Mouse (Mus musculus): Measurements from ENCODE around the gene Dkk2. TPM values are rescaled to one million over a fixed set of nuclear protein-coding genes. Genes with fewer than 3 reads are reported as not detected.
A peak's percentile ranks its signal among the peaks of the same experiment; 100 is the strongest.

Dkk2 gene
- polyA plus RNA-seq, 2 experiments: 63.1 to 69.3 TPM

DNA sequence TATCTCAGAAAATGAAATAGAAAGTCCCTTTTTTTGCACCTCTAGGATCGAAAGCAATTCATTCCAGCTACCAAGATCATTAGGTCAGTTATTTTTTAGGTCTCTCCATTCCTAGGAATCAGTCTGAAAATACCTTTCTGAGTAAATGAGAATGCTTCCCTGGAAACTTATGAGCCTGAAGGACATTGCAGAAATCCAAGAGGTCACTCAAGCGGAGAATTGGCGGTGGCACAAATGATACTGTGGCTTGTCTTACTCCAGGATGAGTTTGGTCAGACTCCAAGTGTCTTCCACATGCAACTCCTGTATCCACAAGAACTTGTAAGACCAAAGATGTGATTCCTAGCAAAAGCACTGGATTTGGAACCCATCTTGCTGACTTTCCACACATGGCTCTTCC lies 21.7 kb upstream of the Dkk2 start:
- Histone ChIP-seq H3K27ac (replicated peaks; ENCODE audit: low read depth, low read length) (no peak overlapping the region), H3K4me3 (replicated peaks; ENCODE audit: low read length) (no peak overlapping the region), H3K27me3 (ENCODE audit: control insufficient read depth, insufficient read depth, low read length) (no peaks in the 10 kb centered on the region), H3K36me3 (ENCODE audit: control insufficient read depth, insufficient read depth, low read length) (no peaks in the 10 kb centered on the region), H3K9ac (ENCODE audit: low read depth, low read length, severe bottlenecking) (no peak overlapping the region), H3K9me3 (ENCODE audit: control insufficient read depth, low read length) (no peaks in the 10 kb centered on the region), H3K4me2 (replicated peaks; ENCODE audit: low read depth, low read length, severe bottlenecking) (no peak overlapping the region), H3K4me1 (ENCODE audit: control insufficient read depth, insufficient read depth, low read length) (no peaks in the 10 kb centered on the region)
- TF ChIP-seq POLR2A (IDR thresholded peaks at IDR 0.05; ENCODE audit: borderline replicate concordance, extremely low read depth, insufficient read depth, insufficient read length): no peak
- DNase-seq (ENCODE audit: low spot score) (no peak), ATAC-seq (ENCODE audit: low FRiP score, low read depth) (no peak)
- 97% methylated on average over 3 of the region's 3 CpGs for WGBS

DNA sequence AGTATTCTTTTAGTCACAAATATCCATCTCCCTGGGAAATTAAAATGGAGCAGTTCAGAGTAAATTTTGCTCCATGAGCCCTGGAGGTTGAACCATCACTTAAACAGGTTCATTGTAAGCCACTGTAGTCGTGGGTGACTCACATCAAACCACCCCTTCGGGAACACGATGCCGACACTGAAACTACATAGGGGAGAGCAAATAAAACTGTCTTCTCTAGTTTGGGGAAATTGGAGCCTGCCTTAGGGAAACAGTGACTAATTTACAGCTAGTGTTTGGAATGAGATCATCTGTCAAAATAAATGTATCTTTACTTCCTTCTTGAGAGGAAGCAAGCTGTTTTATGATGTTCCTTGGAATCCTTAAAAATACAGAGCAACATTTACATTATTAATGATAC lies 21.1 kb upstream of the Dkk2 start:
- Histone ChIP-seq H3K9me3 (ENCODE audit: control insufficient read depth, low read length) (no peaks in the 10 kb centered on the region), H3K4me3 (replicated peaks; ENCODE audit: low read length) (no peak overlapping the region), H3K36me3 (ENCODE audit: control insufficient read depth, insufficient read depth, low read length) (no peaks in the 10 kb centered on the region), H3K4me1 (ENCODE audit: control insufficient read depth, insufficient read depth, low read length) (no peaks in the 10 kb centered on the region), H3K27me3 (ENCODE audit: control insufficient read depth, insufficient read depth, low read length) (no peaks in the 10 kb centered on the region), H3K9ac (ENCODE audit: low read depth, low read length, severe bottlenecking) (no peak overlapping the region), H3K27ac (replicated peaks; ENCODE audit: low read depth, low read length) (no peak overlapping the region), H3K4me2 (replicated peaks; ENCODE audit: low read depth, low read length, severe bottlenecking) (no peak overlapping the region)
- no peak for TF ChIP-seq POLR2A (IDR thresholded peaks at IDR 0.05; ENCODE audit: borderline replicate concordance, extremely low read depth, insufficient read depth, insufficient read length)
- ATAC-seq (ENCODE audit: low FRiP score, low read depth) (no peak), DNase-seq (ENCODE audit: low spot score) (peak; percentile 25)
- WGBS: 12% methylated on average over 4 of the region's 4 CpGs

DNA sequence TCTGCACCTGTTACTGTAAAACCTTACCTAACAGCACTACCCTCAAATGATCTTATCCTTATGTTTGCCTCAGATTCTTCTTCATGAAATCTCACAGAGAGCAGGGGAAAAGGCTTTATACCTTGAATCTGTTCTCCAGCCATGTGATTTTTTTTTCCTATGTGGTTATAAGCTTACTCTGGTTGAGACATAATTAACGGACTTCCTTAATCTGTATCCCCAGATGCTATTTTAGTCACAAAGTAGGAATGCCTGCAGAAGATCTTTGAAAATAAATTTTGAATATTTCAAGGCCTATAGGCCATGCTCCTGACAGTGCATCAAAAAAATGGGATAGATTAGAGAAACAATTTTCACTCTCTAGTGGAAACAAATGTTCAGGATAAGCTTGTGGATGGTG lies 20.2 kb upstream of the Dkk2 start:
- Histone ChIP-seq H3K27ac (replicated peaks; ENCODE audit: low read depth, low read length) (no peak overlapping the region), H3K4me1 (ENCODE audit: control insufficient read depth, insufficient read depth, low read length) (no peaks in the 10 kb centered on the region), H3K27me3 (ENCODE audit: control insufficient read depth, insufficient read depth, low read length) (no peaks in the 10 kb centered on the region), H3K9ac (ENCODE audit: low read depth, low read length, severe bottlenecking) (no peak overlapping the region), H3K9me3 (ENCODE audit: control insufficient read depth, low read length) (no peaks in the 10 kb centered on the region), H3K36me3 (ENCODE audit: control insufficient read depth, insufficient read depth, low read length) (no peaks in the 10 kb centered on the region), H3K4me2 (replicated peaks; ENCODE audit: low read depth, low read length, severe bottlenecking) (no peak overlapping the region), H3K4me3 (replicated peaks; ENCODE audit: low read length) (no peak overlapping the region)
- WGBS: 78% methylated on average over 1 of the region's 1 CpGs
- TF ChIP-seq POLR2A (IDR thresholded peaks at IDR 0.05; ENCODE audit: borderline replicate concordance, extremely low read depth, insufficient read depth, insufficient read length): no peak
- no peak for DNase-seq (ENCODE audit: low spot score)
- no peak for ATAC-seq (ENCODE audit: low FRiP score, low read depth)

DNA sequence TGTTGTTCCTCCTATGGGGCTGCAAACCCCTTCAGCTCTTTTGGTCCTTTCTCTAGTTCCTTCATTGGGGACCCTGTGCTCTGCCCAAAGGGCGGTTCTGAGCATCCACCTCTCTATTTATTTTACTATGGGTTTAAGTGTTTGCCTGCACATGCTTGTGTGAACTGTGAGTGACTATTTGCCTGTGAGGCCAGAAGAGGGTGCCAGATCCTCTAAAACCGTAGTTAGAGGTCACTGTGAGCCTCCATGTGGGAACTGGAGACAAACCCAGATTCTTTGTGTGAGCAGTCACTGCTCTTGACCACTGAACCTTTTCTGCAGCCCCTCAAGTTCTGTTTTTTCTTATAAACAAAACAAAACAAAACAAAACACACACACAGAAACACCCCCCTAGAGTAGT lies 14.1 kb upstream of the Dkk2 start:
- Histone ChIP-seq H3K4me1 (ENCODE audit: control insufficient read depth, insufficient read depth, low read length) (no peaks in the 10 kb centered on the region), H3K4me3 (replicated peaks; ENCODE audit: low read length) (no peak overlapping the region), H3K27me3 (ENCODE audit: control insufficient read depth, insufficient read depth, low read length) (no peaks in the 10 kb centered on the region), H3K27ac (replicated peaks; ENCODE audit: low read depth, low read length) (no peak overlapping the region), H3K9me3 (ENCODE audit: control insufficient read depth, low read length) (no peaks in the 10 kb centered on the region), H3K4me2 (replicated peaks; ENCODE audit: low read depth, low read length, severe bottlenecking) (no peak overlapping the region), H3K9ac (ENCODE audit: low read depth, low read length, severe bottlenecking) (no peak overlapping the region), H3K36me3 (ENCODE audit: control insufficient read depth, insufficient read depth, low read length) (no peaks in the 10 kb centered on the region)
- ATAC-seq (ENCODE audit: low FRiP score, low read depth) (no peak), DNase-seq (ENCODE audit: low spot score) (no peak)
- 46% methylated on average over 2 of the region's 2 CpGs for WGBS
- TF ChIP-seq POLR2A (IDR thresholded peaks at IDR 0.05; ENCODE audit: borderline replicate concordance, extremely low read depth, insufficient read depth, insufficient read length): no peak

DNA sequence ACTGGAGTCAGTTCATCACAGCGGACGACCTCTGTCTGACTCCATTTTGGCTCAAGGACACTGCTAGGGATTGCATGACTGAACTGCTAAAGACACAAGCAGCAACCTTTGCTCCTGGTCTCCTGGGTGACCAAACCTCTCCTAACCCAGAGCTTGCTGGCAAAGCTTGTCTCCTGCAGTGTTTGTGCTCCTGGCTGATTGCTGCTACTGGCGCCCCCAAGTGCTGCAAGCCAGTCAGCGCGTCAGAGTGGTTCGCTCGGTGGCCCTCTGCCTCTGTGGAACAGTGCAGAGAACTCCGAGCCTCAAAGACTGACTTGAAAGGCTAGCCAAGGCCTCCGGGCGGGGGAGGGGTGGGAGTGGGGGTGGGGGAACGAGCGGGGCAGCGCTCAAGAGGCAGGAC lies 1.1 kb upstream of the Dkk2 start:
- Histone ChIP-seq H3K9ac (ENCODE audit: low read depth, low read length, severe bottlenecking) (peak overlapping the region; percentile 57; the same call in 1 of the 2 replicates), H3K4me2 (replicated peaks; ENCODE audit: low read depth, low read length, severe bottlenecking) (peak overlapping the region; percentile 93), H3K9me3 (ENCODE audit: control insufficient read depth, low read length) (no peaks in the 10 kb centered on the region), H3K27ac (replicated peaks; ENCODE audit: low read depth, low read length) (peak overlapping the region; percentile 85; the same call in 1 of the 2 replicates), H3K27me3 (ENCODE audit: control insufficient read depth, insufficient read depth, low read length) (no peaks in the 10 kb centered on the region), H3K4me3 (replicated peaks; ENCODE audit: low read length) (peak overlapping the region; percentile 62), H3K4me1 (ENCODE audit: control insufficient read depth, insufficient read depth, low read length) (peaks cover 6% of the 10 kb centered on the region; the same call in 1 of the 2 replicates), H3K36me3 (ENCODE audit: control insufficient read depth, insufficient read depth, low read length) (no peaks in the 10 kb centered on the region)
- DNase-seq (ENCODE audit: low spot score) (peak; percentile 79), ATAC-seq (ENCODE audit: low FRiP score, low read depth) (peak; percentile 61)
- WGBS: 5% methylated on average over 13 of the region's 13 CpGs
- no peak for TF ChIP-seq POLR2A (IDR thresholded peaks at IDR 0.05; ENCODE audit: borderline replicate concordance, extremely low read depth, insufficient read depth, insufficient read length)

DNA sequence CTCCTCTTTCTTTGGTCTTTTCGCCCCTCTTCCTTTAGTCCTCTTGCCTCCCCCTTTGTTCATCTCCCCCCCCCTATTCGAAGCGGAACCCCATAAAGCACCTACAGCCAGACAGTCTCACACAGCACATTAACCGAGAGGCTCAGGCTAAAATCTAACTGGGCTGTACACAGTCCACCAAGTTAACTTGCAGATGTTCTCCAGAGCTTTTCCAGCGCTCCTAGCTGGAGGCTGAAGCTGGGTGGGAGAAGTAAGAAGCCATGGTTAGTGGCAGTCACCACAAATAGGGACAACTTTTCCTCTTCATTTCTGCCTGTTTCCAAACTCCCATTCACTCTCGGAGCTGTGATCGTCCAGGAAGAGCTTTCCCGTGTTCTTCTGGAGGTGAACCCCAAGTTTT lies 412 bp upstream of the Dkk2 start:
- Histone ChIP-seq H3K4me2 (replicated peaks; ENCODE audit: low read depth, low read length, severe bottlenecking) (peak overlapping the region; percentile 93), H3K9ac (ENCODE audit: low read depth, low read length, severe bottlenecking) (peak overlapping the region; percentile 57), H3K4me3 (replicated peaks; ENCODE audit: low read length) (peak overlapping the region; percentile 62), H3K4me1 (ENCODE audit: control insufficient read depth, insufficient read depth, low read length) (peaks cover 6% of the 10 kb centered on the region; the same call in 1 of the 2 replicates), H3K9me3 (ENCODE audit: control insufficient read depth, low read length) (no peaks in the 10 kb centered on the region), H3K36me3 (ENCODE audit: control insufficient read depth, insufficient read depth, low read length) (no peaks in the 10 kb centered on the region), H3K27me3 (ENCODE audit: control insufficient read depth, insufficient read depth, low read length) (no peaks in the 10 kb centered on the region), H3K27ac (replicated peaks; ENCODE audit: low read depth, low read length) (peak overlapping the region; percentile 85)
- no peak for TF ChIP-seq POLR2A (IDR thresholded peaks at IDR 0.05; ENCODE audit: borderline replicate concordance, extremely low read depth, insufficient read depth, insufficient read length)
- DNase-seq (ENCODE audit: low spot score): no peak
- 2% methylated on average over 8 of the region's 8 CpGs for WGBS
- ATAC-seq (ENCODE audit: low FRiP score, low read depth): peak; percentile 17; the same call in 1 of the 2 replicates
